Mouse (Mus musculus) hindbrain, embryonic 16.5 days (tissue): ENCODE measurements at regions not wholly inside any gene's neighbourhood (a gene's known extent, or its start where the extent isn't known, plus 50 kb on each side); places are given as distances from the start of the nearest gene placed in this dataset.

Experiments used
- ATAC-seq: fragments of 200-750 bp; cut with Nextera tagmentation; 2 replicates; pipeline ENCODE4 v1.8.0; 2017; ENCODE audit warnings: moderate TSS enrichment, moderate library complexity
- H3K27ac ChIP-seq: fragments of 300-500 bp; sonication (generic); 2 replicates; pipeline ENCODE4 v1.5.1; 2014; ENCODE audit warnings: low read depth, mild to moderate bottlenecking, control low read depth, low read length, moderate library complexity
- H3K27me3 ChIP-seq: fragments of 300-500 bp; sonication (generic); replicated peaks from 2 replicates; pipeline ENCODE4 v1.6.1; 2014; ENCODE audit warnings: low read length; ENCODE audit not compliant: control insufficient read depth, insufficient read depth
- H3K36me3 ChIP-seq: fragments of 300-500 bp; sonication (generic); 2 replicates; pipeline ENCODE4 v1.6.1; 2014; ENCODE audit warnings: mild to moderate bottlenecking, low read length, moderate library complexity, mixed read lengths; ENCODE audit not compliant: control insufficient read depth, insufficient read depth
- H3K4me1 ChIP-seq: fragments of 300-500 bp; sonication (generic); 2 replicates; pipeline ENCODE4 v1.6.1; 2014; ENCODE audit warnings: low read depth, low read length; ENCODE audit not compliant: control insufficient read depth, insufficient read depth
- H3K4me2 ChIP-seq: fragments of 300-500 bp; sonication (generic); 2 replicates; pipeline ENCODE4 v1.6.1; 2014; ENCODE audit warnings: mild to moderate bottlenecking, low read length, control low read depth, moderate library complexity
- H3K4me3 ChIP-seq: fragments of 300-500 bp; sonication (generic); 2 replicates; pipeline ENCODE4 v1.5.1; 2014; ENCODE audit warnings: mild to moderate bottlenecking, low read length, control low read depth, moderate library complexity
- H3K9ac ChIP-seq: fragments of 300-500 bp; sonication (generic); 2 replicates; pipeline ENCODE4 v1.6.1; 2014; ENCODE audit warnings: low read depth, mild to moderate bottlenecking, control low read depth, low read length, moderate library complexity
- H3K9me3 ChIP-seq: fragments of 300-500 bp; sonication (generic); 2 replicates; pipeline ENCODE4 v1.6.1; 2014; ENCODE audit warnings: mild to moderate bottlenecking, low read length, moderate library complexity; ENCODE audit not compliant: control insufficient read depth
- WGBS: fragments of 180-500 bp; shearing (Covaris S2); extraction: QIAGEN DNeasy Blood & Tissue Kit; methylation state at CpG from one replicate; pipeline ENCODE4 v1.1.7; 2014; 5-methylcytosine and 5-hydroxymethylcytosine counted together

DNA sequence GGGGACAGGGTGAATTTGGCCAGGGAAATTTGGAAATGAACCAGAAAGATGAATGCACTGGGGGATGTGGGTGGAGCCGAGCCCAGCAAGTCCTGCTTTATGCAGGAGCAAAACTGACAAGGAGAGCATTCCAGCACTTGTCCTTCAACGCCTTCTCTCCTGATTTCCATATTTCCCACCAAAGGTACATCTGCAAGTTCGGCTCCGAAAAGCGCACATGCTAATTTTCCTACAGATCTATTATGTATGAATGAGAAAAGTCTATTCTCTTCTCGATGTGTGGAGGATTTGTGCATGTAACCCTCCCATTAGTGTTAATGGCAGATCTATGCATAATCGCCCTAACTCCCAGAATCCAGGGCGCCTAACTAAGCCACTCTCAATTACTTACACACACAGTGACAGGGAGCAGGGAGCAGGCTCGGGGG is 190.8 kb downstream of the Zfp326 start:
- Histone ChIP-seq H3K4me2 (no peak overlapping the region), H3K27me3 (no peaks in the 10 kb centered on the region), H3K27ac (no peak overlapping the region), H3K4me3 (no peak overlapping the region), H3K4me1 (no peaks in the 10 kb centered on the region), H3K36me3 (no peaks in the 10 kb centered on the region), H3K9ac (no peak overlapping the region), H3K9me3 (no peaks in the 10 kb centered on the region; the same call in 1 of the 2 replicates)
- no peak for ATAC-seq
- 61% methylated on average over 9 of the region's 9 CpGs for WGBS

DNA sequence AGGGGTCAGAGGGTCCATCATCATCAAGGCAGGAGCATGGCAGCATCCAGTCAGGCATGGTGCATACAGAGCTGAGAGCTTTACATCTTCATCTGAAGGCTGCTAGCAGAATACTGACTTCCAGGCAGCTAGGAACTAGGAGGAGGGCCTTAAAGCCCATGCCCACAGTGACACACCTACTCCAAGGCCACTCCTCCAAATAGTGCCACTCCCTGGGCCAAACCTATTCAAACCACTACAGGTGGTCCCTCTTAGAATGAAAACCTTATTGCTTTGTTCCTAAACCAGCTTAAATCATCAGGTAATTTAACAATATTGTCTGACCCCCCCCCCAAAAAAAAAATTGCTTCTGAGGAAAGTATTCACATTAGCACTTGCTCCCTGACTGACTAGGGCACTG is 190.3 kb downstream of the Zfp326 start:
- Histone ChIP-seq H3K4me2 (no peak overlapping the region), H3K9me3 (no peaks in the 10 kb centered on the region; the same call in 1 of the 2 replicates), H3K27ac (no peak overlapping the region), H3K9ac (no peak overlapping the region), H3K4me1 (no peaks in the 10 kb centered on the region), H3K36me3 (no peaks in the 10 kb centered on the region), H3K4me3 (no peak overlapping the region), H3K27me3 (no peaks in the 10 kb centered on the region)
- no peak for ATAC-seq

DNA sequence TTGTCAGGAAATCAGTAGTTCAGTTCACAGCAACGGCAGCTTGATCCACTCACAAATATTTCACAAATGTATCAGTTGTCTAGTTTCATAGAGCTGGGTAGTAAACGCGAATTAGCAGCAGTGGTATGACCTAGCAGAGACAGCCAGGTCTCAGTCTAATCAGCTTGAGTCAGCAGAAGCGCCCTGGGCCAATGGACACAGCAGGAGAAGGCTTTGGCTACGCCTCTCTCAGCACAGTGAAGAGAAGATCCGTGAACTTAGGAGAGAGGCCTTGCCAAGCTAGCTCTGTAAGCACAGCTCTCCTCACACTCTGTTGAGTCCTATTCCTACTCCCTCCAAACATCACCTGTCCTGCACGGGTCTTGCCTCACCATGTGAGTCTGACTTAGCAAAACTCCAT is 188.0 kb downstream of the Zfp326 start:
- Histone ChIP-seq H3K27me3 (no peaks in the 10 kb centered on the region), H3K36me3 (no peaks in the 10 kb centered on the region), H3K27ac (no peak overlapping the region), H3K9ac (no peak overlapping the region), H3K4me2 (no peak overlapping the region), H3K4me3 (no peak overlapping the region), H3K9me3 (no peaks in the 10 kb centered on the region; the same call in 1 of the 2 replicates), H3K4me1 (no peaks in the 10 kb centered on the region)
- WGBS: 87% methylated on average over 7 of the region's 7 CpGs
- ATAC-seq: no peak

DNA sequence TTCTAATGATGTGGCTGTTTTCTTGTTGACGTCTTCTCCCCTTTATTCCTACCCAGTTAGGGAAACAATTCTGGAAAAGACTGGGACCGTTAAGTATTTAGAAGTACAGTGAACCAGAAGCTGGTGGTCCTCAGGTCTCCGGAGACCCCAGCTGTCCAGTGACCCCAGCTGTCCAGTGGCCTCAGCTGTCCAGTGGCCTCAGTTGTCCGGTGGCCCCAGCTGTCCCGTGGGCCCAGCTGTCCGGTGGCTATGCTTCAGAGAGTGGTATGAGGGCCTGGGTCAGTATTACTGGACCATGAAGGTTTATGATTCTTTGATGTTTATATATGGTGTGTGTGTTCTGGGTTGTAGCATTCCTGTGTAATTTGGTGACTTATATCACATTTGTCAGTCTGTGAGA is 186.6 kb downstream of the Zfp326 start:
- no peak overlapping the region for H3K4me3 ChIP-seq
- no peak overlapping the region for H3K4me2 ChIP-seq
- H3K9ac ChIP-seq: no peak overlapping the region
- no peak overlapping the region for H3K27ac ChIP-seq
- H3K27me3 ChIP-seq: no peaks in the 10 kb centered on the region
- no peaks in the 10 kb centered on the region for H3K4me1 ChIP-seq
- H3K9me3 ChIP-seq: no peaks in the 10 kb centered on the region; the same call in 1 of the 2 replicates
- WGBS: 89% methylated on average over 6 of the region's 6 CpGs
- no peaks in the 10 kb centered on the region for H3K36me3 ChIP-seq
- ATAC-seq: no peak

DNA sequence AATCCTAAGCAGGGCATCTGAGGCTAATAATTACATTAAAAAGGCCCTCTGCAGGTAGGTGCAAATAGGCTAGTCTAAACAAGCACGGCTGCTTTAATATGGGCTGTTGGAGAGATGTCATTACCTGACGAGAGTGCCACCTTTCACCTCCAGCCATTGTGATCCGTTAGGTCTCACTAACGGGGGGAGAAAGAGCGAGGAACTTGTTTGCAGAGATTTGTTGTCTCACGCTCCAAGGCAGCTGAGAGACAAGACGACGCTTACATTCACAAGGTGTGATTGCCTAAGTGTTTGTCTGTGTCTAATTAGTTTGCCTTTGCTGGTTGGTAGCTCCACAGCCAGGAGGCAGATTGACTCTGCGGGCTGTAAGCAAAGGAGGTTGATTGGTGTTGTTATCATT is 180.3 kb downstream of the Zfp326 start:
- no peak for ATAC-seq
- no peak overlapping the region for H3K9ac ChIP-seq
- WGBS: 52% methylated on average over 9 of the region's 9 CpGs
- no peak overlapping the region for H3K4me3 ChIP-seq
- no peaks in the 10 kb centered on the region for H3K36me3 ChIP-seq
- H3K27me3 ChIP-seq: no peaks in the 10 kb centered on the region
- H3K4me1 ChIP-seq: no peaks in the 10 kb centered on the region
- no peak overlapping the region for H3K27ac ChIP-seq
- H3K9me3 ChIP-seq: no peaks in the 10 kb centered on the region
- no peak overlapping the region for H3K4me2 ChIP-seq

DNA sequence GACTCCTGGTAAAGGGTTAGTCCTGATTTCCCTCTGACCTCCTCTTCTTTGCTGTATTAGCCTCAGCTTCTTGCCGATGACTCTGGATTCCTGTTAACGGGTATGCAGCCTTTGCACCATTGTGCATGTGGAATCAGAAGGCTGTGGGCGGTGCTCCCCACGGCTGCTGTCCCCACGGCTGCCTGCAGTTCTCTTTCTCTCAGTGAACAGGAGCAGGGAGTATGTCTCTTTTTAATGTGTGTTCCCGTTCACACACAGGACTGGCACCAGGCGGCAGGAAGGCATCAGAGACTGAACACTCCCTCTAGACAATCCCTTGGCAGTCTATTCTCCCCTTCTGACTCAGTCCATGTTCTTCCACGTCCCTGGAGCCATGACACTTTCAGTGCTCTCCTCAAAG is 178.9 kb downstream of the Zfp326 start:
- Histone ChIP-seq H3K36me3 (no peaks in the 10 kb centered on the region), H3K27ac (no peak overlapping the region), H3K4me2 (no peak overlapping the region), H3K4me3 (no peak overlapping the region), H3K9ac (no peak overlapping the region), H3K4me1 (no peaks in the 10 kb centered on the region), H3K27me3 (no peaks in the 10 kb centered on the region), H3K9me3 (no peaks in the 10 kb centered on the region)
- WGBS: 45% methylated on average over 8 of the region's 8 CpGs
- ATAC-seq: no peak

DNA sequence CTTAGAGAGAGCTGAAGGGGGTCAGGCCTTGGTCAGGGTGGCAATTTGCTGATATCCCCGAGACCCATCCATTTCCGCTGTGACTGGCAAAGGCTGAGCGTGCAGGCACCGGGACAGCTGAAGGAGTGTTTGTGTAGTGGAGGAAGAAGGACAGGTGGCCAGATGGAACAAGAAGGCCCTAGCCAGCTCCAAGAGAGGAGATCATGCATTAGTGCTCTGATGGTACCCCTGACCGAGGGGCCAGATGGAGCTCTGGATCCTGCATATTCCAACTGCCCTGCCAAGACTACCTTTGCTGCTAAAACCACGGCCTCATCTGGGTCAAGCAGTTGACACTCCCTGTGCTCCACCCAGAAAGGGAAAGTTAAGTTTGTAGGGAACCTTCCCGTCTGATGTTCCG is 174.7 kb downstream of the Zfp326 start:
- WGBS: 89% methylated on average over 8 of the region's 8 CpGs

DNA sequence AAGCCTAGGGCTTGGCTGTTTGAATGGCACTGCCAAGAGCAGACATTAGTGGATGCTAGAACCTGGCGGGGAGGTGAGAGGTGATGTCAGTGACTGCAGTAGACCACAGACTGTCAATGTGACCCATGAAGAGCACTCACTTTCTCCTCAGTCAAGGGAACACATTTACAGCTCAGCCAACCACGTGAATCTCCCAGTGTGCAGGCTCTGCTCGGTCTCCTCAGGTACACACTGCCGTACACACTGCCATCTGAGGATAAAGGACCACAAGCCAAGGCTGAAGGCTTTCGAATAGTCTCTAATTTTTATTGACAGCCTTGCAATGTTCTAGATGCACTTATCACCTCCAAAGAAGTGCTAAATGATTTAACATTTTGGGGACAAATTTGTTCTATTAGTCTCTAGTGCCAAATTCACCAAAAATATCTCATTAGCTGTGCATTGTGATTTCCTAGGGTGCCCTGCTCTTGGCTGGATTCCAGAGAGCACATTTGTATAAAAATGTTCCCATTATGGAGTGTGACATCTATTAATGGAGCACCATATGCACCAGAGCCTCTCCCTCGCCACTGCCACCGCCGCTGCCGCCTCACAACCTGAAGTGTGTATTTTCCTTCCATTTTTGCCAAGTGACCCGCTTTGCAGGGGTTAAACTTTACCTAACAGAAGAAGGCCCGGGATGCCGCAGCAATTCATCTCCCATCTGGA is 168.7 kb downstream of the Zfp326 start:
- Histone ChIP-seq H3K4me1 (no peaks in the 10 kb centered on the region), H3K36me3 (no peaks in the 10 kb centered on the region), H3K4me2 (no peak overlapping the region), H3K9me3 (no peaks in the 10 kb centered on the region), H3K27ac (no peak overlapping the region), H3K4me3 (no peak overlapping the region), H3K27me3 (no peaks in the 10 kb centered on the region), H3K9ac (no peak overlapping the region)
- no peak for ATAC-seq
- 45% methylated on average over 12 of the region's 12 CpGs for WGBS

More for the DNA sequence above, 174.7 kb downstream of the Zfp326 start:
- H3K27me3 ChIP-seq: no peaks in the 10 kb centered on the region
- no peaks in the 10 kb centered on the region for H3K4me1 ChIP-seq
- no peak overlapping the region for H3K4me3 ChIP-seq
- no peak overlapping the region for H3K9ac ChIP-seq
- H3K9me3 ChIP-seq: no peaks in the 10 kb centered on the region
- no peak for ATAC-seq
- H3K36me3 ChIP-seq: no peaks in the 10 kb centered on the region
- no peak overlapping the region for H3K4me2 ChIP-seq
- H3K27ac ChIP-seq: no peak overlapping the region

DNA sequence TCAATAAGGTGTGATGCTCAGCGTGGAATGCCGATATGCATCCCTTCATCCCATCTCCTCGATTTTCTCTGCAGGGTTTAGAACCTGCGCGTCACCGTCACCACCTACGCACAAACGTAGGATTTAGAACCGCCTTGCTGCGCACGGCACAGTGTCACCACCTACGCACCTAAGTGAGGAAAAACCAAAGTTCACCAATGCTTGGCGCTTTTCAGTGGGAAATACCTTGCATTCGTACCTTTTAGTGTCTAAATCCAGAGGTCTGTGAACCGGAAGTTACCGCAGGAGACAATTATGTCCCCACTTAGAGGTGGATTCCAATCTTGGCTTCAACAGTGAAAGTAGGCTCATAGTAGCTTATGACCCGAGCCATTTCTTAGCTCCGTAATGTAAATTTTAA is 162.0 kb downstream of the Zfp326 start:
- Histone ChIP-seq H3K4me3 (no peak overlapping the region), H3K9me3 (no peaks in the 10 kb centered on the region), H3K4me2 (no peak overlapping the region), H3K27ac (no peak overlapping the region), H3K9ac (no peak overlapping the region), H3K27me3 (no peaks in the 10 kb centered on the region), H3K4me1 (0 out of 2 replicates have a peak, but pooled peaks cover 2% of the 10 kb centered on the region), H3K36me3 (no peaks in the 10 kb centered on the region)
- no peak for ATAC-seq
- 95% methylated on average over 18 of the region's 18 CpGs for WGBS
